Mouse (Mus musculus) lung, postnatal 10 days (tissue): ENCODE results near the gene E130116L18Rik.
"Not testable (repeated sequence)": the region's sequence is repeated elsewhere in the genome, so short reads cannot be mapped to it uniquely, and the experiment has no call there.

Experiments
- DNase-seq: peaks from one replicate; pipeline ENCODE4 v3.0.0; 2021

E130116L18Rik gene

GRCm38 (mm10) chr5:25222752-25223702 lies at the start of gene E130116L18Rik:
Gene E130116L18Rik (minus strand): TSS chr5:25223153.
- DNase-seq: peak; percentile 92

DNA sequence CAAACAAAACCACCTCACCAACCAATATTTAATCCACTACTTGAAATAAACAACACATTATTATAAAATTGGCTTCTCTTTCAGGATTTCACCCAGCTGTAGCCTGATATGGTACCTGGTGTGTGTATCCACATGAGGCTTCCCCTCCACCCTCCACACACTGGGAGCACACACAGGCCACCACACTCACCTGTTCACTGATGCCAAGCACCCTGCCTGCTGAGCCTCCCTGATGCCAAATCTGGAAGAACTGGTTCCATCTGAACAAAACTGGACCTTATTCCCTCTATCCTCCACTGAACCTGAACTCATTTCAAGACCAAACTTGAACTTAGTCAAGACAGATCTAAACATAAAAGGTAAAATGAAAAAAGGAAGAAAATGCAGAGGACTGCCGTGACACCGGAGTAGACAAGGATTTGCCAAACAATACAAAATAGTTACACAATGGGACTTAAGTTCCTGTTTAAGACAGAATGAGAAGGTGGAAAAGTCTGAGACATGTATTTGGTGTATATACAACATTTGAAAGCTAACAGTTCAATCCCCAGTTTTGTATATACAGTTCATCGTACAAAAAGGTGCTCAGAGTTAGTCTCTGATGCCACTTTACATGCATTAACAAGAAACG lies 45.4 kb upstream of the E130116L18Rik start:
- no peak for DNase-seq

DNA sequence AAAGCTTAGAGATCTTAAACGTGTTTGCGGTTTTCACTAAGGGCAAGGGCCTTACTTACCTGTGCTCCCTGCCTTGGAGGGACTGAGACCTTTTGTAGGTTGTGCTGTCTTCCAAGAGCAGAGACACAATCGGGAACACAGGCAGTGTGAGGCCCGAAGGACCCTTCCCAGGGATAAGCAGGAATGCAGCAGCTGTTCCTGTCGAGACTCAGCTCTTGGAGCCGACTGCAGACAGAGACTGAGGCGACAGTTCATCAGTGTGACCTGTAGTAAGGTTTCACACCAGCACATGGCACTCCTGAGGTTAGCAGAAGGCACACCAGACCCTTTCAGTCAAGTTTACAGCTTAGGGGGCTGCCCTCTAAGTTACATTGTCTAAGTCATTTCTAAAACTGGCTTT lies 39.3 kb upstream of the E130116L18Rik start:
- DNase-seq: no peak

GRCm38 (mm10) chr5:25261452-25261851 lies 38.5 kb upstream of the E130116L18Rik start:
- no peak for DNase-seq

DNA sequence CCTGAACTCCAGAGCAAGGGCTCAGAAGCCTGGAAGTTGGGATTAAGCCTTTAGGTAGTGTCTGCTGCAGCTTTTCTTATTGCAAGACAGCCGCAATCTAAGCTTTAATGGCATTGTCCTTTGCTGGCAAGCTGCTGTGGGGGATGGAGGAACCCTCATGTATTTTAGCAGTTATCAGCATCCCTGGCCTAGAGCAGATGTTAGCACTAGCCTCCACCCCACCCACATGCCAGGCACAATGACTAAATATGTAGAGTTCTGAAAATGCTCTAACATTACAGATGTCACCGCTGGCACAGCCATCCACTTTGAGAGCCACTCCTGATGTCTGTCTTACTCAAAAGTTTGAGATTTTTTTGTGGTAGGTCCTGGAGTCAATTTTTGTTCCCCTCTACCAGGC lies 33.7 kb upstream of the E130116L18Rik start:
- DNase-seq: no peak

- DNase-seq: no peak
Observed at GRCm38 (mm10) chr5:25254491-25254890, 31.5 kb upstream of the E130116L18Rik start.

DNA sequence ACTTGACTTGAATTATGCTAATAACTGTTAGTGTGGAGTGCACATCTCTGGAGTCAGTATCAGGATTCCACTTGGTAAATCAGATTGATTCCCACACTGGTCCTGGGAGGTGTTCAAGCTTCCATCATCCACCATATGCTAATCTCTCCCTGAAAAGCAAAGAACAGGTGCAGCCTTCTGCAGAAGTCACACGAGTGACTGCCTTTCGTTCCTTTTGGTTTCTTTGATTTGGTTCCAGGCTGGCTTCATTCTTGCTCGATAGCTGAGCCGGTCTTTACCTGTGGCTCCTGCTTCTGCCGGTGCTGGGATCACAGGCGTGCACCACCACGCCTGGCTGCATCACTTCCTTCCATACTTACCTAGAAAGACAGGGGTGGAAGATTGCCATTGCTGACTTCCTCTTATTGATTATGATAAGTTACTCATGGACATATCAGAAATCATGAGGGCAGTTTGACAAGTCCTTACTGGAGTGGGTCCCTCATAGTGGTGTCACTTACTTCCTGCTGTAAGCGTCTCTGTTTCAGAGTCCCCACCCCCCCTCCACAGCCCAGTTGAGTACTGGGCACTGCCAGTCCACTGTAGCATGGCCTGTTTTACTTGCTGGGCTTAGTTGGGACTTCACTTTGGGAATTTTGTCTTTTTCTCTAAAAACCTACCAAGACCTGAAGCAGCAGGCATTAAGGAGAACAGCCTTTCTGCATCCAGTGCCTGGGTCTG lies 30.0 kb upstream of the E130116L18Rik start:
- DNase-seq: no peak

DNA sequence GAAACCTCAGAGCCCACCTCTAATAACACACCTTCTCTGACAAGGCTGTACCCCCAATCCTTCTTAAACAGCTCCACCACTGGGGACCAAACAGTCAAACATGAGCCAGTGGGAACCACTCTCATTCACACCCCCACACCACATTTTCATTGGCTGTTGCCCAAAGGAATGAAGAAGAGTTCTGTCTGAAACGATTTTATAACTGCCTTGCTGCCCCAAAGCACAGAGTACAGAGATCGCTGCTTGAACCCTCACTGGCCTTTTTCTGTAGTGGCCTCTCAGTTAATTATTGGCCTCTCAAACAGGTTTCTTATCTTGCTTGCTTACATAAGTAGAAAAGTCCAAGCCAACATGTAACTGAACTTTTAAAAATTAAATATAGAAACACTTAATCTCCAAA lies 29.5 kb upstream of the E130116L18Rik start:
- no peak for DNase-seq

DNA sequence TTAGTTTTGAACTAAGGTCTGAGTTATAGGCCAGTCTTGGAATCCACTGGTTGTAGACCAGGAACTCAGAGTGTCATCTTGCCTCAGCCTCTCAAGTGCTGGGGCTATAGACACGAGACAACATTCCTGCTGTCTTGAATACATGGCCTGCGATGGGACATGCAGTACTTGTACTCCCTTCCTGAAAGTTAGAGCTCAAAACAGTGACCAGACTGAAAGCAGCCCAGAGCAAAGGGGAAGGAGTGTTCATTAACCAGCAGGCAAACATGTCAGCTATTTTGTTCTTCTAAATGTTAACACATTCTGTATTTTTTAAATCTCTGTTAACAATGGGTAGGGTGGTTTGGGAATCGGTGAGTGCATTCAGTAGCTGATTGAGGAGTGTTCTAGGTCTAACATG lies 24.1 kb upstream of the E130116L18Rik start:
- DNase-seq: no peak

- DNase-seq: no peak
Observed at GRCm38 (mm10) chr5:25246473-25246865, 23.5 kb upstream of the E130116L18Rik start.

DNA sequence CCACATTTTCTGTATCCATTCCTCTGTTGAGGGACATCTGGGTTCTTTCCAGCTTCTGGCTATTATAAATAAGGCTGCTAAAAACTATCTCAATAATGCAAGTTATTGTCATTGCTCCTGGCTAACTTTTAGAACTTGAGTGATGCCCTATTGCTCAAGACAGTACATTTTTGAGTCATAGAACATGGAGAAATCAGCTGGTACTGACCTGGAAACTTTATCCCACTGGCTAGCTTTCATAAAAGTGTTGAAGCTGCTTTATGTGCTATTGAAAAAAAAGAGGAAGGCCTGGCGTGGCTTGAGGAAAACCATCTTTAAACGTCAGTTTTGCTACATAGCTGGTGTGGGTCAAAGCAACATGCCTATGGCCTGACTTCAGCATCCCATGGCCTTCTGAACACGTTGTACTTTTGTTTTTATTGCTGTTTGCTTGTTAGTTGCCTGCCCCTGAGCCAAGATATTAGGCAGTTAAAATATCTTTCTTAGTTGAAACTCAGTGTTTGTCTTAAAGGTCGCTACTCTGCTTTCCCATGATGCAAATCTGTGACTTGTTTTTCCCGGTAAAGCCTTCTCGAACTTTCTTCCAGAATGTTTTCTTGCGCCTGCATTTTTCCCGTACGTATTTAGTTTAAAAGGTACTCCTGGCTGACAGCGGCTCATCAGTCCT lies 23.0 kb upstream of the E130116L18Rik start:
- no peak for DNase-seq

- DNase-seq: no peak
Observed at GRCm38 (mm10) chr5:25243101-25243500, 20.1 kb upstream of the E130116L18Rik start.

GRCm38 (mm10) chr5:25224377-25224776 lies 1.4 kb upstream of the E130116L18Rik start:
- DNase-seq: not testable (repeated sequence)

DNA sequence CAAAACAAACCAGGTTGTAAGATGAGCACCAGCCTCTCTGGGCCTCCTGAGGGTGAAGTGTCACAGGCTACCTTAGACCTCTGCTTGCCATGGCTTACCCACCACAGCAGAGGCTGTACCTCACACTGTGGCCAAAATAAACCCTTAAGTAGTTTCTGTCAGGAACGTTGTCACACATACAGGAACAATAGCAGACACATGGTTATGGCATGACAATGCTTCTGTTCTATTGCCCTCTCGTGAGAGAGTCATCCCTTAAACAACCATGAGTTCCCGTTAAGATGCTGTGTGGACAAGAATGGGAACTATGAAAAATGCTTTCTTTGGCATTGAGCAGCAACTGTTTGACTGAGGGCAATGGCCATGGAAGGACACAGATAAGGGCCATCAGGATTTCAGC lies 1.3 kb downstream of the E130116L18Rik start, which contains the start of gene Galnt11:
Gene Galnt11 (plus strand): TSS at position 301 of the 400 bp plus-strand sequence.
- no peak for DNase-seq

- no peak for DNase-seq
Observed at GRCm38 (mm10) chr5:25215006-25215405, 7.9 kb downstream of the E130116L18Rik start.

DNA sequence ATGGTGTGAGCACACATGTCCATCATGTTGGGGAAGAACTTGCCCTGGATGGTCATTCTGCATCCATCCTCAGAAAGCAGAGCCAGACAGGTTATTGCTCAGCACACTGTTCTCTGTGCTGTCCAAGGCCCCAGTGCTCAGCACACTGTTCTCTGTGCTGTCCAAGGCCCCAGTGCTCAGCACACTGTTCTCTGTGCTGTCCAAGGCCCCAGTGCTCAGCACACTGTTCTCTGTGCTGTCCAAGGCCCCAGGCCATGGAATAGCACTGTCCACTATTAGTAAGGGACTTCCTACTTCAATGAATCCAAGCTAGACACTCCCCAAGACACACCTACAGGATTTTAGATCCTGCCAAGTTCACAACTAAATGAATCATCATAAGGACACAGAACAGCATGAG lies 9.7 kb downstream of the E130116L18Rik start:
- not testable (repeated sequence) for DNase-seq

GRCm38 (mm10) chr5:25211872-25212271 lies 11.1 kb downstream of the E130116L18Rik start:
- DNase-seq: no peak

- no peak for DNase-seq
Observed at GRCm38 (mm10) chr5:25190521-25190920, 32.4 kb downstream of the E130116L18Rik start.

GRCm38 (mm10) chr5:25188802-25189201 lies 34.2 kb downstream of the E130116L18Rik start:
- peak; percentile 26 for DNase-seq

GRCm38 (mm10) chr5:25187727-25188126 lies 35.2 kb downstream of the E130116L18Rik start:
- DNase-seq: no peak

GRCm38 (mm10) chr5:25184594-25184993 lies 38.4 kb downstream of the E130116L18Rik start:
- DNase-seq: peak; percentile 12

DNA sequence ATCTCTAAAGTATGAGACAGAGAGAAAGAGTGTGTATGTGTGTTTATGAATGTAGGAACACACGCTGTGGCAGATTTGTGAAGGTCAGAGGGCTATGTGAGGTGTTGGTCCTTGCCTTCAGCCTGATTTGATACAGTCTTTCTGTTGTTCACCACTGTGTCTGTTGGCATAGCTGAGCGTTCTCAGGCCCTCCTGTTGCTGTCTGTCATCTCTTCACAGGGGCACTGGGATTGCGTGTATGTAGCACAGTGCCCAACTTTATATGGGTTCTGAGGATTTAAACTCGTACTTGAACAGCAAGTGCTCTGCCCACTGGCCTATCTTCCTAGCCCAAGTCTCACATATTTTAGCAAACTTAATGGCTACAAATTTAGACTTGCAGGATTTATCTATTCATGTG lies 39.4 kb downstream of the E130116L18Rik start:
- DNase-seq: no peak
